Mouse (Mus musculus): Measurements from ENCODE around the gene Olfml3. TPM values are rescaled to one million over a fixed set of nuclear protein-coding genes. Genes with fewer than 3 reads are reported as not detected.

The Olfml3 gene
- total and polyA plus RNA-seq, 3 experiments, result 0.60 to 0.75 TPM; not detected in 1

DNA sequence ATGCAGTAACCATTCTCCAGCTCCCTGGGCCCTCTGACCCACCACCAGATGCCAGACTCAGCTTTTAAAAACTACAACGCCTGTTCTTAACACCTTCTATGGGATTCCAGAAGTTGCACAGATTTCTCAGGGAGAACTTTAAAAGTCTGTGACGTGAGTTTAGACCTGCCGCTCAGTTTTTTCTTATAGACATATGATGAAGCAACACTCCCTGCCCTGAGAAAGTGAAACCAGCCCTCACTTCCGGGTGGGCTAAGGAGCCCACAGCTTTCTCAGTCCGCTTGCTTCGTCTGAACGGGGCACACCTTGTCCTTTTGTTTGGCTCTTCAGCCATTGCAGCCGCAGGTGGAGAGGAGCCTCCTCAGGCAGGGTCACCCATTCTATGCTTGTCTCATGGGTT lies 22.9 kb downstream of the Olfml3 start:
- DNase-seq (ENCODE audit: low spot score) (no peak), ATAC-seq (ENCODE audit: extremely low read depth, insufficient number of reproducible peaks, low FRiP score, poor library complexity, severe bottlenecking) (no peak)
- Histone ChIP-seq H3K4me1 (ENCODE audit: insufficient read depth, low read depth, low read length) (no peaks in the 10 kb centered on the region), H3K9me3 (replicated peaks) (no peaks in the 10 kb centered on the region), H3K27me3 (ENCODE audit: insufficient read depth, low read length) (peaks cover 13% of the 10 kb centered on the region), H3K4me3 (ENCODE audit: low read depth, low read length) (no peak overlapping the region), H3K36me3 (replicated peaks) (no peaks in the 10 kb centered on the region)
- TF ChIP-seq CTCF (IDR thresholded peaks at IDR 0.05; ENCODE audit: low read depth, low read length) (no peak), GATA2 (IDR thresholded peaks at IDR 0.05; ENCODE audit: borderline replicate concordance, low read depth, low read length) (no peak), GATA1 (IDR thresholded peaks at IDR 0.05; ENCODE audit: borderline replicate concordance, low read length) (no peak), POLR2AphosphoS5 (IDR thresholded peaks at IDR 0.05; ENCODE audit: insufficient replicate concordance, low read depth, low read length) (no peak), TAL1 (conservative IDR thresholded peaks at IDR 0.05; ENCODE audit: low read depth, low read length) (no peak)

- Histone ChIP-seq H3K9me3 (replicated peaks) (no peaks in the 10 kb centered on the region), H3K4me1 (ENCODE audit: insufficient read depth, low read depth, low read length) (no peaks in the 10 kb centered on the region), H3K36me3 (replicated peaks) (no peaks in the 10 kb centered on the region), H3K27me3 (ENCODE audit: insufficient read depth, low read length) (peaks cover 11% of the 10 kb centered on the region), H3K4me3 (ENCODE audit: low read depth, low read length) (no peak overlapping the region)
- no peak for TF ChIP-seq GATA2 (IDR thresholded peaks at IDR 0.05; ENCODE audit: borderline replicate concordance, low read depth, low read length)
- TF ChIP-seq GATA1 (IDR thresholded peaks at IDR 0.05; ENCODE audit: borderline replicate concordance, low read length), result no peak
- no peak for TF ChIP-seq POLR2AphosphoS5 (IDR thresholded peaks at IDR 0.05; ENCODE audit: insufficient replicate concordance, low read depth, low read length)
- TF ChIP-seq TAL1 (conservative IDR thresholded peaks at IDR 0.05; ENCODE audit: low read depth, low read length), result no peak
- TF ChIP-seq CTCF (IDR thresholded peaks at IDR 0.05; ENCODE audit: low read depth, low read length), result no peak
- DNase-seq (ENCODE audit: low spot score) (no peak), ATAC-seq (ENCODE audit: extremely low read depth, insufficient number of reproducible peaks, low FRiP score, poor library complexity, severe bottlenecking) (no peak)
Observed at GRCm38 (mm10) chr3:103714236-103714875, 23.4 kb downstream of the Olfml3 start.

DNA sequence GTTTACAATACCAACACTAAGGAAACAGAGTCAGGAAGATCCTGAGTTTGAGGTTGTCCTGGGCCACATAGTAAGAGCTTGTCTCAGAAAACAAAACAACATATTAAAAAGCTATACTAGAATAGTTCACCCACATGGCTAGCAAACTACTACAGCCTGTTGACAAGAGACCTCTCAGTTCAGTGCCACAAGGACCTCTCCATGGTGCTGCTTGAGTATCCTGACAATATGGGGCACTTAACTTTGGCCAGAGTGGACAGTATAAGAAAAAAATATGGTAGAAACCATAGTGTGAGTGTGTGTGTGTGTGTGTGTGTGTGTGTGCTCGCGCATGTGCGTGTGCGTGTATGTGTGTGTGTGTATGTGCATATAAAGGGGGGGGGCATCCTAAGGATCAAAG lies 25.6 kb downstream of the Olfml3 start:
- Histone ChIP-seq H3K27me3 (ENCODE audit: insufficient read depth, low read length) (peaks cover 6% of the 10 kb centered on the region), H3K36me3 (replicated peaks) (no peaks in the 10 kb centered on the region), H3K4me1 (ENCODE audit: insufficient read depth, low read depth, low read length) (no peaks in the 10 kb centered on the region), H3K4me3 (ENCODE audit: low read depth, low read length) (no peak overlapping the region), H3K9me3 (replicated peaks) (no peaks in the 10 kb centered on the region)
- ATAC-seq (ENCODE audit: extremely low read depth, insufficient number of reproducible peaks, low FRiP score, poor library complexity, severe bottlenecking) (no peak), DNase-seq (ENCODE audit: low spot score) (no peak)
- no peak for TF ChIP-seq POLR2AphosphoS5 (IDR thresholded peaks at IDR 0.05; ENCODE audit: insufficient replicate concordance, low read depth, low read length)
- no peak for TF ChIP-seq GATA1 (IDR thresholded peaks at IDR 0.05; ENCODE audit: borderline replicate concordance, low read length)
- no peak for TF ChIP-seq CTCF (IDR thresholded peaks at IDR 0.05; ENCODE audit: low read depth, low read length)
- TF ChIP-seq TAL1 (conservative IDR thresholded peaks at IDR 0.05; ENCODE audit: low read depth, low read length), result no peak
- TF ChIP-seq GATA2 (IDR thresholded peaks at IDR 0.05; ENCODE audit: borderline replicate concordance, low read depth, low read length), result no peak

GRCm38 (mm10) chr3:103709470-103710040 lies 28.2 kb downstream of the Olfml3 start:
- no peak for DNase-seq (ENCODE audit: low spot score)

DNA sequence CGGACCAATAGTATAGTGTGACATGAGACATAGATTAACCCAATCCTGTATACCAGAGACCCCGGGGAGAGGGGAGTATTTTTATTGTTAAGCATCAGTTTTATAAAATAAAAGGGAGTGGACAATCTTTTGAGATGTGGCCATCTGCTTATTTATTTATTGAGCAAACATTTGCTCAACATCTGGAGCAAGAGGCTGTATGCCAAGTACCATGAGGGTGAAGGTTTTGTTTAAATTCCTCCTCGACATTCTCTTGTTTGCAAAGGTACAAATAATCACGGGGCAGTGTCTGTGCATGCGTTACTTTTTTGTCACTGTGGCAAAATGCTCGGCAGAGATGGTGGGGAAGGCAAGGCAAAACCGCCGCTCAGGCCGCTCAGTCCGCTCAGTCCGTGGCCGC lies 32.4 kb downstream of the Olfml3 start:
- Histone ChIP-seq H3K9me3 (replicated peaks) (no peaks in the 10 kb centered on the region), H3K27me3 (ENCODE audit: insufficient read depth, low read length) (peaks cover 3% of the 10 kb centered on the region), H3K36me3 (replicated peaks) (no peaks in the 10 kb centered on the region), H3K4me3 (ENCODE audit: low read depth, low read length) (no peak overlapping the region), H3K4me1 (ENCODE audit: insufficient read depth, low read depth, low read length) (no peaks in the 10 kb centered on the region)
- TF ChIP-seq TAL1 (conservative IDR thresholded peaks at IDR 0.05; ENCODE audit: low read depth, low read length), result no peak
- TF ChIP-seq GATA2 (IDR thresholded peaks at IDR 0.05; ENCODE audit: borderline replicate concordance, low read depth, low read length), result no peak
- TF ChIP-seq CTCF (IDR thresholded peaks at IDR 0.05; ENCODE audit: low read depth, low read length), result no peak
- no peak for TF ChIP-seq GATA1 (IDR thresholded peaks at IDR 0.05; ENCODE audit: borderline replicate concordance, low read length)
- no peak for TF ChIP-seq POLR2AphosphoS5 (IDR thresholded peaks at IDR 0.05; ENCODE audit: insufficient replicate concordance, low read depth, low read length)
- ATAC-seq (ENCODE audit: extremely low read depth, insufficient number of reproducible peaks, low FRiP score, poor library complexity, severe bottlenecking) (no peak), DNase-seq (ENCODE audit: low spot score) (no peak)

More at GRCm38 (mm10) chr3:103709470-103710040, 28.2 kb downstream of the Olfml3 start:
- H3K9me3 ChIP-seq (replicated peaks), result no peaks in the 10 kb centered on the region
- H3K4me1 ChIP-seq (ENCODE audit: insufficient read depth, low read depth, low read length), result no peaks in the 10 kb centered on the region
- TF ChIP-seq GATA2 (IDR thresholded peaks at IDR 0.05; ENCODE audit: borderline replicate concordance, low read depth, low read length), result no peak
- TF ChIP-seq GATA1 (IDR thresholded peaks at IDR 0.05; ENCODE audit: borderline replicate concordance, low read length), result no peak
- no peak for TF ChIP-seq POLR2AphosphoS5 (IDR thresholded peaks at IDR 0.05; ENCODE audit: insufficient replicate concordance, low read depth, low read length)
- no peak for TF ChIP-seq TAL1 (conservative IDR thresholded peaks at IDR 0.05; ENCODE audit: low read depth, low read length)
- TF ChIP-seq CTCF (IDR thresholded peaks at IDR 0.05; ENCODE audit: low read depth, low read length), result no peak
- no peaks in the 10 kb centered on the region for H3K36me3 ChIP-seq (replicated peaks)
- no peak for ATAC-seq (ENCODE audit: extremely low read depth, insufficient number of reproducible peaks, low FRiP score, poor library complexity, severe bottlenecking)
- peaks cover 5% of the 10 kb centered on the region for H3K27me3 ChIP-seq (ENCODE audit: insufficient read depth, low read length)
- no peak overlapping the region for H3K4me3 ChIP-seq (ENCODE audit: low read depth, low read length)

GRCm38 (mm10) chr3:103704661-103705060 lies 33.1 kb downstream of the Olfml3 start:
- DNase-seq (ENCODE audit: low spot score) (no peak), ATAC-seq (ENCODE audit: extremely low read depth, insufficient number of reproducible peaks, low FRiP score, poor library complexity, severe bottlenecking) (no peak)
- Histone ChIP-seq H3K36me3 (replicated peaks) (no peaks in the 10 kb centered on the region), H3K9me3 (replicated peaks) (no peaks in the 10 kb centered on the region), H3K27me3 (ENCODE audit: insufficient read depth, low read length) (peaks cover 3% of the 10 kb centered on the region), H3K4me3 (ENCODE audit: low read depth, low read length) (no peak overlapping the region), H3K4me1 (ENCODE audit: insufficient read depth, low read depth, low read length) (no peaks in the 10 kb centered on the region)
- TF ChIP-seq GATA2 (IDR thresholded peaks at IDR 0.05; ENCODE audit: borderline replicate concordance, low read depth, low read length), result no peak
- TF ChIP-seq CTCF (IDR thresholded peaks at IDR 0.05; ENCODE audit: low read depth, low read length), result no peak
- TF ChIP-seq POLR2AphosphoS5 (IDR thresholded peaks at IDR 0.05; ENCODE audit: insufficient replicate concordance, low read depth, low read length), result no peak
- TF ChIP-seq TAL1 (conservative IDR thresholded peaks at IDR 0.05; ENCODE audit: low read depth, low read length), result no peak
- no peak for TF ChIP-seq GATA1 (IDR thresholded peaks at IDR 0.05; ENCODE audit: borderline replicate concordance, low read length)

All from G1E (cell line).